Mouse (Mus musculus): Measurements from ENCODE around the gene Tent5c.
"Not testable (repeated sequence)": the region's sequence is repeated elsewhere in the genome, so short reads cannot be mapped to it uniquely, and the experiment has no call there.

Gene Tent5c

GRCm38 (mm10) chr3:100439088-100439487 lies 50.0 kb downstream of the Tent5c start:
- no peak for DNase-seq (ENCODE audit: low read depth, low spot score)

- no peak for DNase-seq (ENCODE audit: low read depth, low spot score)
Observed at GRCm38 (mm10) chr3:100438461-100439002, 50.6 kb downstream of the Tent5c start.

GRCm38 (mm10) chr3:100436756-100437155 lies 52.4 kb downstream of the Tent5c start:
- DNase-seq (ENCODE audit: low read depth, low spot score) = no peak

- no peak for DNase-seq (ENCODE audit: low read depth, low spot score)
Observed at GRCm38 (mm10) chr3:100431705-100432104, 57.4 kb downstream of the Tent5c start.

GRCm38 (mm10) chr3:100430731-100431130 lies 58.4 kb downstream of the Tent5c start:
- no peak for DNase-seq (ENCODE audit: low read depth, low spot score)

DNA sequence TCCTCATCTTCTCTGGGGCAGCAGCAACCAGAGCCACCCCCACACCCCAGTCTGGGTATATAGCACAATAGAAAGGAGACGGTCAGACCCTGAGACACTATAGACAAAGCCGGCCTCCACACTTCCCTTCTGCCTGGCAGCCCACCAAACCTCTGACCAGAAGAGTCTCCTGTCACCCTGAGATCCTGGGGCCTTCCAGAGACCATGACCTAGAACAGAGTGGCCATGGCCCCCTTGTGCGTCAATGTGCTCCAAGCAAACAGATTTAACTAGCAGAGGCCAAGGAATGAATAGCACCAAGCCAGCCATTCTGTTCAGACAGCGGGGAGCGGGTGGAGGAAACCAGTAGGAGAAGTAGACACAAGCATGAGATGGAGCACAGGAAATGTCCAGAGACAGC lies 59.0 kb downstream of the Tent5c start:
- DNase-seq (ENCODE audit: low read depth, low spot score) = no peak

- DNase-seq (ENCODE audit: low read depth, low spot score) = no peak
Observed at GRCm38 (mm10) chr3:100429667-100430066, 59.5 kb downstream of the Tent5c start.

DNA sequence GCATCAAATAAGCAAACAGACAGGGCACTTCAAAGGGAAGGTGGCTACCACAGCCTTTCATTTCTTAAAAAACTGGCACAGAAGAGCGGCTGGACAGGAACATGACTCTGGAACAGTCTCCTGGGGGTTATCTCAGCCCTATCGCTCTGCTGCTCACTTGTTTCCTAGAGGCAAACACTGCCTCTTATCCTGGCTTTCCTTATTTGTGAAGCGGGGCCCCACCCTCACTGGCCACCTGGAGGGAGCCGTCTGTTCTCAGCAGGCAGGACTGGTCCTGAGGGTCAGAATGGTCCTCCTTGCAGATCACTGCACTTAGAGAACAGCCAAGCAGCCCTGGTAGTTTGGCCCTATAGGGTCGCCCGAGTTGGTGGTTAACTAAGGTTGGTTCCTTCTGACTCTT lies 61.6 kb downstream of the Tent5c start:
- no peak for DNase-seq (ENCODE audit: low read depth, low spot score)

DNA sequence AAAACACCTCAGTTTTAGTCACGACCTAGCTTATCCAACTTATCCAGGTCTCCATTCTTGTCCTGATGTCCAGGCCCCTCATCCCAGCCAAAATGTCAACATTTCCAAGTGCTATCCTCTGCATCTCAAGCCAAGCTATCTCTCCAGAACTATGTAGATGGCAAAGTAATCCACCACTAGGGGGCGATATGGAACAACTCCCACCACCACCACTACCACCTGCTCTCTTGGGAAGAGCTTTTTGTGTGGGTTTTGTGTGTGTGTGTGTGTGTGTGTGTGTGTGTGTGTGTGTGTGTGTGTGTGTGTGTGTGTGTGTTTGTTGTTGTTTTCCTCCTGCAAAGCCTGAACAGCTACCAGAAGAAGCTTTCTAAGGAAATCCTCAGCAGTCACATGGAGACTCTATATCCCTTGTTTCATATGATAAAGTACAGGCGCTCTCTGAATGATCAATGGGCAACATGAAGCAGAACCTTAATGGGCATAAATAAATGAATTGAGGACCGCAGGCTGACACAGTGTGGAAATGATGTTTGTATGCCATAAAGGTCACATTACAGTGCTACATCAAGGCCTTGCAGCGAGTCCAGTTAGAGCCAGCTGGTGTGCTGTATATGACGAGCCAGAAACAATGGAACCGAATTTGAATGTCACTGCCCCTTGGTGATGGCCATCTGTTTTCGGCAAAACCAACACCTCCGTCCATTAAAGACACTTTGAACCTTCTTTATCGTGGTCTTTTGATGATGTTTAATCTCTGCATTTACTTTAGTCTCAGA lies 66.5 kb downstream of the Tent5c start:
- peak; percentile 42 for DNase-seq (ENCODE audit: low read depth, low spot score)

DNA sequence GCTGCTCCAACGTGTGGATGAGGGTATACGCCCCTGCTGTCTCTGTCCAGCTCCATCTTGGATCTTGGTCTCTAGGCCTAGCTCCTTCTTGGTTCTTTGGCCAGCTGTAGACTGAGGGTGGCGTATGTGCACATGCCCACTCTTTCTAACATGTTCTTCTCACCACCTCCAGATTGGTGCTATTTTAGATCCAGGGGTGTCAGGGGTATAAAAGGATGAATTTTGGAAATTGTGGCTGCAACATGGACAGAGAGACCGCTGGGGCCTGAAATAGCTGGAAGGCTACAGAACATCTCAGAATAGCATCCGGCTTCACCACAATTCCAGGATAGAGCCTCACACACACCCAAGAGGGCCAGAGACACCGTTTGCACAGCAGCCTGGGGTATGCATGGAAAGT lies 67.8 kb downstream of the Tent5c start:
- DNase-seq (ENCODE audit: low read depth, low spot score) = no peak

DNA sequence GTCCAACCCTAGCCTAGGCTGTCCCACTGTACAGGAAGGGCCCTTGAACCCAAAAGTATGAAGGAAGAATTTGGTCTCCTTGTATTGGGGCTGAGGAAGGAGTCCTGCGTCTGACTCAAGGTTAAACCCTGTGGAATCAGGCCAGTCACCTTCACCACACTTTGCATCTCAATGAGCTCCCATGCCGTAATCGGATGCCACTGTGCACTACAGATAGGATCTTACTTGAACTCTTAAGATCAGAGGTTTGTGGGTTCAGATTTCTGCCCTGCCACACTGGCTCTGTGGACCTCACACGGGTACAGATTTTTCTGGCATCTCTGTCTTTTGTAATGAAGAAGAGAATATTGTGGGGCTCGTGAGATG lies 68.5 kb downstream of the Tent5c start:
- no peak for DNase-seq (ENCODE audit: low read depth, low spot score)

GRCm38 (mm10) chr3:100419962-100420690 lies 69.0 kb downstream of the Tent5c start:
- no peak for DNase-seq (ENCODE audit: low read depth, low spot score)

GRCm38 (mm10) chr3:100418387-100418786 lies 70.7 kb downstream of the Tent5c start:
- no peak for DNase-seq (ENCODE audit: low read depth, low spot score)

DNA sequence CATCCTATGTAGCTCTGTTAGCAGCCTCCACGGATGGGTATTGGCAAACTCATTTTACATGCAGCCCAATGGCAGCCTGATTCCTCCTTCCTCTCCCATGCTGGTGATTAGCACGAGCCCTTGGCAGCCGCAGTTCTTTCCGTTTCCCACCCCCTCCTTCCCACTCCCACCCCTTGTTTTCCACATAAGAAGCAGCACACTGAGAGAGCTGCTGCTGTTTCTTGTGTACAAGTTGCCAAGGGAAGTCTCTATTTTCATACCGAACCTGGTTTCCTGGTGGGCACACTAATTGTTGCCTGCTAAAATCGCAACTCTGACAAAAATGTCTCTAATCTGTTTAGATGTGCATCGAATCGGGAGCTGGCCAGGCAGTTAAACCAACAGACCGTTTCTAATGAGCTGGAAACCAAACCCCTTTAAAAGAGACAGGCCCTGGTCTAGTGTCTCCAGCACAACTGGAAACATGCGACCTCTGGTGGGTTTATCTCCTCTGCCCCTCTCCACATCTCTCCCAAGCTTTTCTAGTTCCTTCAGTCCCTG lies 71.3 kb downstream of the Tent5c start:
- DNase-seq (ENCODE audit: low read depth, low spot score) = no peak

GRCm38 (mm10) chr3:100415671-100416070 lies 73.5 kb downstream of the Tent5c start:
- DNase-seq (ENCODE audit: low read depth, low spot score) = no peak

DNA sequence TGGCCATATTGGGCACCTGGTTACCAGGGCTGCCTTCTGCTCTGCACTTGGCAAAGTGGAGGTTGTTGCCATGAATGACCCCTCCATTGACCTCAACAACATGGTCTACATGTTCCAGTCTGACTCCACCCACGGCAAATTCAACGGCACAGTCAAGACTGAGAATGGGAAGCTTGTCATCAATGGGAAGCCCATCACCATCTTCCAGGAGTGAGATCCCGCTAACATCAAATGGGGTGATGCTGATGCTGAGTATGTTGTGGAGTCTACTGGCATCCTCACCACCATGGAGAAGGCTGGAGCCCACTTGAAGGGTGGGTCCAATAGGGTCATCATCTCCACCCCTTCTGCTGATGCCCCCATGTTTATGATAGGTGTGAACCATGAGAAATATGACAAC lies 75.5 kb downstream of the Tent5c start:
- DNase-seq (ENCODE audit: low read depth, low spot score) = not testable (repeated sequence)

DNA sequence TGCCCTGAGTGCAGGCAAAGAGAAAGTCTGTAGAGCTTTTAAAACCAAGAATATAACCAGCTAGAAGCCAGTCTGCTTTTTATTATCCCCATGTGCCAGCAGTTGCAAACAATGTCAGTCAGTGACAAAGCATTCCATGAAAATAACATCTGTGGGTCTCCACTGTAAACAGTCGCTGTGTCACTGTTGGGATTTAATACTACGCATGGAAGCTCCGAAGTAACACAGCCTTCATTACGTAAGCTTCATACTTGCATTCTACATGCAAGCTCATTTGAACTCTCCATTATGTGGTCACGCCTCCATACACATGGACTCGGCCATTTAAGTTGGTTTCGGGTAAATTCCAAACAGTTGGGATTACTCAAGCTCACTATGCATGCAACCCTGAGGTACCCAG lies 77.2 kb downstream of the Tent5c start:
- DNase-seq (ENCODE audit: low read depth, low spot score) = no peak

- DNase-seq (ENCODE audit: low read depth, low spot score) = no peak
Observed at GRCm38 (mm10) chr3:100409280-100409679, 79.8 kb downstream of the Tent5c start.

- DNase-seq (ENCODE audit: low read depth, low spot score) = no peak
Observed at GRCm38 (mm10) chr3:100408351-100409043, 80.6 kb downstream of the Tent5c start.

GRCm38 (mm10) chr3:100402656-100403055 lies 86.5 kb downstream of the Tent5c start:
- no peak for DNase-seq (ENCODE audit: low read depth, low spot score)
